Mouse (Mus musculus): ENCODE data around the gene Cldn17. TPM values are rescaled to one million over a fixed set of nuclear protein-coding genes. Genes with fewer than 3 reads are reported as not detected.
A peak's percentile ranks its signal among the peaks of the same experiment; 100 is the strongest.

The Cldn17 gene
- not detected in 2 replicates for polyA plus RNA-seq (2015; fragmentation: Nextera tagmentation; extraction: Ambion mirVana)

DNA sequence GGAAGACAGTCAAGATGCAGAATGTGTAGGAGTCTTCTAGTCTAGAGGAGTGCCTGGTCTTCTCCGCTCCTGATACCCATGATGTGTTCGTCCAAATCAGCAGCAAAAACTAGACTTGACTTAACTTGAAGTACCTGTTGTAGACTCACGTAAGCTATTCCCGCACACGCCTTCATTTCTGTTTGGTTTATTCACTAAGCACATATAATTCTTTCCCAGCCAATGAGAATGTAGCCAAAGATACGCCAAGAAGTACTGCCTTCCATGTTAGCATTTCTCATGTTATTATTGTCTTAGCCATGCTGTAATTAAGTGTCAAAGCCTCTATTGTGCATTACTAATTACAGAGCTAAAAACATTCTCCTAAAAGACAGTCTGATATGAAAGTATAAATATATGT lies at the start of gene Cldn17:
Gene Cldn17 (minus strand): TSS at position 101 of the 400 bp plus-strand sequence.
- Histone ChIP-seq H3K4me2 (replicated peaks; ENCODE audit: low read depth, low read length) (no peak within 1 kb of the TSS), H3K27me3 (replicated peaks; ENCODE audit: insufficient read depth, low read length) (no peaks in the 10 kb centered on the region), H3K27ac (ENCODE audit: low read length) (no peak within 1 kb of the TSS), H3K4me1 (ENCODE audit: insufficient read depth, low read depth, low read length) (no peaks in the 10 kb centered on the region), H3K36me3 (ENCODE audit: insufficient read depth, low read length) (no peaks in the 10 kb centered on the region), H3K4me3 (ENCODE audit: low read depth, low read length) (no peak within 1 kb of the TSS), H3K9me3 (ENCODE audit: low read length) (no peaks in the 10 kb centered on the region), H3K9ac (replicated peaks; ENCODE audit: low read depth) (no peak within 1 kb of the TSS)
- ATAC-seq (no peak), DNase-seq (ENCODE audit: low spot score) (no peak)
- TF ChIP-seq EP300 (IDR thresholded peaks at IDR 0.05) (no peak), CTCF (IDR thresholded peaks at IDR 0.05) (no peak)
- 86% methylated on average over 6 of the region's 6 CpGs for WGBS

DNA sequence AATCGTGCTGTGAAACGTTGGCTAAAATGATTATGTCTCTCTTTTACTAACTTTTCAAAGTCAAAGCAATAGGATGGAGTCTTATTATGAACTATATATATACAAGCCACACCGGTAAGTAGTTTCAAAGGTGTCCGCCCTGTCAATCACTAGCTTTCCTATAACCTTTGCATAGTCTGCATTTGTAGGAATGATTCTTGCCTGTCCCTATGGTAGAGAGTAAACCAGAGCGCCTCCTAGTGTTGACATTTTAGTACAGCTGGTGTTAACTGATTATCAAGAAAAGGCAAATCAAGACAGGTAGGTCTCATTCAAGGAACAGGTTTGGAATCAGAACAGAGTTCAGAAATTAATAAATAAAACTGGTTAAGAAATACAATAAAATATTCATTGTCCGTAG lies 35.7 kb upstream of the Cldn17 start:
- Histone ChIP-seq H3K36me3 (ENCODE audit: insufficient read depth, low read length) (no peaks in the 10 kb centered on the region), H3K4me2 (replicated peaks; ENCODE audit: low read depth, low read length) (no peak overlapping the region), H3K27ac (ENCODE audit: low read length) (no peak overlapping the region), H3K9me3 (ENCODE audit: low read length) (no peaks in the 10 kb centered on the region), H3K9ac (replicated peaks; ENCODE audit: low read depth) (no peak overlapping the region), H3K27me3 (replicated peaks; ENCODE audit: insufficient read depth, low read length) (no peaks in the 10 kb centered on the region), H3K4me3 (ENCODE audit: low read depth, low read length) (no peak overlapping the region), H3K4me1 (ENCODE audit: insufficient read depth, low read depth, low read length) (no peaks in the 10 kb centered on the region)
- TF ChIP-seq CTCF (IDR thresholded peaks at IDR 0.05) (peak; percentile 74), EP300 (IDR thresholded peaks at IDR 0.05) (no peak)
- no peak for ATAC-seq
- WGBS = 60% methylated on average over 6 of the region's 6 CpGs
- peak; percentile 53 for DNase-seq (ENCODE audit: low spot score)

DNA sequence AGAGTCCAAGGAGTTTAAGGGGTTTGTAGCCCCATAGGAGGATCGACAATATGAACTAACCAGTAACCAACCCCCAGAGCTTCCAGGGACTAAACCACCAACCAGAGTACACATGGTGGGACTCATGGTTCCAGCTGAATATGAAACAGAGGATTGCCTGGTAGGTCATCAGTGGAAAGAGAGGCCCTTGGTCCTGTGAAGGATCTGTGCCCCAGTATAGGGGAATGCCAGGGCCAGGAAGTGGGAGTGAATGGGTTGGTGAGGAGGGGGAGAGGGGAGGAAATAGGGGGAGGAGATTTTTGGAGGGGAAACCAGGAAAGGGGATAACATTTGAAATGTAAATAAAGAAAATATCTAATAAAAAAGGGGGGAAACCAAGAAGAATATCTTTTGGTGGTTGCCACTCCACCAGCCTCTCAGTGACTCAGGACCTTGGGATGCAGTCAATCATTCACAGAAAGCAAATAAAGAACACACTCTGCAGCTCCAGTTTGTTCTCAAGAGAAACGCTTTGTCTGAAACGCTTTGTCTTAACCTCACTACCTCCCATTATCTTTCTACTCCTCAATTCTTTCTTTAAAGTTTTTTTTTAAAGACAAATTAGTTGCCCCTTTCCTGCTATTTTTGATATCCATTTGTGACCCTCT lies 33.2 kb upstream of the Cldn17 start:
- ATAC-seq (peak; percentile 71), DNase-seq (ENCODE audit: low spot score) (peak; percentile 58)
- Histone ChIP-seq H3K9ac (replicated peaks; ENCODE audit: low read depth) (no peak overlapping the region), H3K27ac (ENCODE audit: low read length) (no peak overlapping the region), H3K36me3 (ENCODE audit: insufficient read depth, low read length) (no peaks in the 10 kb centered on the region), H3K4me1 (ENCODE audit: insufficient read depth, low read depth, low read length) (no peaks in the 10 kb centered on the region), H3K4me2 (replicated peaks; ENCODE audit: low read depth, low read length) (no peak overlapping the region), H3K4me3 (ENCODE audit: low read depth, low read length) (no peak overlapping the region), H3K9me3 (ENCODE audit: low read length) (no peaks in the 10 kb centered on the region), H3K27me3 (replicated peaks; ENCODE audit: insufficient read depth, low read length) (no peaks in the 10 kb centered on the region)
- TF ChIP-seq CTCF (IDR thresholded peaks at IDR 0.05) = no peak
- 0 out of 2 replicates have a peak, but pooled peaks have one; percentile 15 for TF ChIP-seq EP300 (IDR thresholded peaks at IDR 0.05)
- 43% methylated on average over 3 of the region's 3 CpGs for WGBS

DNA sequence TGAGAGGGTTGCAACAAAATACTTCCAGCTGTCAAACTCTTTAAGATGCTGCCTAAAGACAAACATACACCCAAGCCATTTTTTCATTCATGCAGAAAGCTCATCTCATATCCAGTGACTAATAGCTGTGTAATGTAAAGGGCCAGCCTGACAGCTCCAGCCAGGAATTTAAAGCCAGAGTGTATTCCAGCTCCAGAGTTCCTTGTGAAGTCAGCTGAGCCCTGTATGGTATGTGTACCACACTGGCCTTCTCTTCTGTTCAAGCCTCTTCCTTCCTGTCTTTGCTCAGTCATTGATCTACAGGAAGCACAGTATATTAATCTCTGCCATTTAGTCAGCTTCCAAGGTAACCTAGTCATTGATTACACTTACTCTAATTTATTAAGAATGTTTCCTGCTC lies 4.6 kb upstream of the Cldn17 start:
- Histone ChIP-seq H3K4me3 (ENCODE audit: low read depth, low read length) (no peak overlapping the region), H3K4me2 (replicated peaks; ENCODE audit: low read depth, low read length) (no peak overlapping the region), H3K27ac (ENCODE audit: low read length) (no peak overlapping the region), H3K27me3 (replicated peaks; ENCODE audit: insufficient read depth, low read length) (no peaks in the 10 kb centered on the region), H3K36me3 (ENCODE audit: insufficient read depth, low read length) (no peaks in the 10 kb centered on the region), H3K9ac (replicated peaks; ENCODE audit: low read depth) (no peak overlapping the region), H3K9me3 (ENCODE audit: low read length) (no peaks in the 10 kb centered on the region), H3K4me1 (ENCODE audit: insufficient read depth, low read depth, low read length) (no peaks in the 10 kb centered on the region)
- TF ChIP-seq EP300 (IDR thresholded peaks at IDR 0.05) (no peak), CTCF (IDR thresholded peaks at IDR 0.05) (no peak)
- DNase-seq (ENCODE audit: low spot score) (no peak), ATAC-seq (no peak)

DNA sequence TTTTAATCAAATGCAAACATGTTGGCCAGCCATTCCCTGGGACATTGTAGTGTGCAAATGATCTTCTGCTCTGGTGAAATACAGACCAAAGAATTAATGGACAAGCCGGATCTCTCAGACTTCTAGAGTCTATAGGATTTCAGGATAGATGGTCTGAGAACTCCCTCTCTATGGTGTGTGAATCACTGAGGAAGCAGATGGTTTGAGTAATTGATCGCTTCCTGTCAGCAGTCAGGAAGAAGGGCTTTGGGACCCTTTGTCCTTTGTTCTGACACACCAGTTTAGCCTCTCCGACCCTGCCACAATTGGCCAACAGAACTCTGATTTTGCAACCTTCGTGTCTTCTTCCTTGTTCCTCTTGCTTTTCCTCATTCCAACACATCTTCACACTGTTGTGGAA lies 1.4 kb upstream of the Cldn17 start:
- H3K9ac ChIP-seq (replicated peaks; ENCODE audit: low read depth) = no peak overlapping the region
- DNase-seq (ENCODE audit: low spot score) (peak; percentile 19), ATAC-seq (peak; percentile 56; the same call in 1 of the 2 replicates)
- H3K27ac ChIP-seq (ENCODE audit: low read length) = no peak overlapping the region
- no peaks in the 10 kb centered on the region for H3K4me1 ChIP-seq (ENCODE audit: insufficient read depth, low read depth, low read length)
- H3K4me3 ChIP-seq (ENCODE audit: low read depth, low read length) = no peak overlapping the region
- H3K9me3 ChIP-seq (ENCODE audit: low read length) = no peaks in the 10 kb centered on the region
- H3K4me2 ChIP-seq (replicated peaks; ENCODE audit: low read depth, low read length) = no peak overlapping the region
- H3K27me3 ChIP-seq (replicated peaks; ENCODE audit: insufficient read depth, low read length) = no peaks in the 10 kb centered on the region
- no peaks in the 10 kb centered on the region for H3K36me3 ChIP-seq (ENCODE audit: insufficient read depth, low read length)
- TF ChIP-seq CTCF (IDR thresholded peaks at IDR 0.05) = no peak
- TF ChIP-seq EP300 (IDR thresholded peaks at IDR 0.05) = no peak
- 35% methylated on average over 4 of the region's 4 CpGs for WGBS

DNA sequence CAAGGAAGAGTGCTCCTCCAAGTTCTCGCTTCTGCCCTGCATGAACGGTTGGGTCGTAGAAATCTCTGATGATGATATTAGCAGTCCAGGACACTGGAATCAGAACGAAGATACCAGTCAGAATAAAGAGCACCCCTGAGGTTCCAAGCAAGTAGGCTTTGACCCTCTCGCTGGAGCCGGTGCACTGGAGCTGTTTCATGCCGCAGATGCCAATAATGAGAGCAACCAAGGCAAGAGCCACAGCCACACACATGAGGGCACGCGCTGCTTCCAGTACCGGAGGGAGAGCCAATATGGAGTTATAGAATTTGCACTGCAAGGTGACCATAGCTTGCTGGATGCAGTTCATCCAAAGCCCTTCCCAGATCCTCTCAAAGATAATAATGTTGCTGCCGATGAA lies 440 bp downstream of the Cldn17 start:
- no peaks in the 10 kb centered on the region for H3K4me1 ChIP-seq (ENCODE audit: insufficient read depth, low read depth, low read length)
- no peak overlapping the region for H3K27ac ChIP-seq (ENCODE audit: low read length)
- WGBS = 93% methylated on average over 11 of the region's 11 CpGs
- no peak overlapping the region for H3K4me3 ChIP-seq (ENCODE audit: low read depth, low read length)
- no peaks in the 10 kb centered on the region for H3K9me3 ChIP-seq (ENCODE audit: low read length)
- no peak for ATAC-seq
- H3K27me3 ChIP-seq (replicated peaks; ENCODE audit: insufficient read depth, low read length) = no peaks in the 10 kb centered on the region
- H3K36me3 ChIP-seq (ENCODE audit: insufficient read depth, low read length) = no peaks in the 10 kb centered on the region
- no peak overlapping the region for H3K4me2 ChIP-seq (replicated peaks; ENCODE audit: low read depth, low read length)
- H3K9ac ChIP-seq (replicated peaks; ENCODE audit: low read depth) = no peak overlapping the region
- TF ChIP-seq EP300 (IDR thresholded peaks at IDR 0.05) = no peak
- TF ChIP-seq CTCF (IDR thresholded peaks at IDR 0.05) = no peak
- no peak for DNase-seq (ENCODE audit: low spot score)

DNA sequence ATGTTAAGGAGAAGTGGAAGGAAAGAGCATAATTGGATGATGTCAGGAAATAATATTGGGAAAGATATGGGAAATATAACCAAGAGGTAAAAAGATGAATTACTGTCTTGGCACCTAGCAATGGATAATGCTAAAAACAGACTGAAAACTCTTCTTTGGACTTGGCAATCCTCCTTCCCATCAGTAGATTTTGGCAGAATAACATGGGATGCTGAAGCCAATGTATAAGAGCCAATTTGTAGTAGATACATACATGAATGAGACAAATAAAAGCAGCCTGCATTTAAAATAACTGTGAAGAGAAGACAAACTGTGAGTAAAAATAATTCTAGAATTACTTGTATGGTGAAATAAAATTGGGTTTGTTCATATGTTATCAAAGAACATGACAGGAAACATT lies 18.7 kb downstream of the Cldn17 start:
- Histone ChIP-seq H3K27me3 (replicated peaks; ENCODE audit: insufficient read depth, low read length) (no peaks in the 10 kb centered on the region), H3K36me3 (ENCODE audit: insufficient read depth, low read length) (no peaks in the 10 kb centered on the region), H3K4me1 (ENCODE audit: insufficient read depth, low read depth, low read length) (no peaks in the 10 kb centered on the region), H3K9ac (replicated peaks; ENCODE audit: low read depth) (no peak overlapping the region), H3K9me3 (ENCODE audit: low read length) (no peaks in the 10 kb centered on the region), H3K4me2 (replicated peaks; ENCODE audit: low read depth, low read length) (no peak overlapping the region), H3K27ac (ENCODE audit: low read length) (no peak overlapping the region), H3K4me3 (ENCODE audit: low read depth, low read length) (no peak overlapping the region)
- TF ChIP-seq CTCF (IDR thresholded peaks at IDR 0.05) (no peak), EP300 (IDR thresholded peaks at IDR 0.05) (no peak)
- DNase-seq (ENCODE audit: low spot score) = no peak
- no peak for ATAC-seq

All from lung, postnatal 0 days (tissue).